Mouse (Mus musculus) neutrophil, adult 5-6 weeks (primary cell): Measurements from ENCODE around the gene Slc7a5. TPM values are rescaled to one million over a fixed set of nuclear protein-coding genes. Genes with fewer than 3 reads are reported as not detected.

ENCODE experiments used
- ATAC-seq: fragments of 151-379, 151-347 bp; 2 replicates; pipeline ENCODE4 v1.8.0; 2017; ENCODE audit warnings: mild to moderate bottlenecking, moderate TSS enrichment; ENCODE audit not compliant: insufficient number of reproducible peaks, poor library complexity, low FRiP score, severe bottlenecking; ENCODE audit errors: extremely low read depth
- total RNA-seq: library from RNA; stranded (forward); fragments of 200-1000 nt; gene quantifications from 2 replicates; pipeline ENCODE4 v1.2.3, GENCODE M21; 2017

Slc7a5 gene
- total RNA-seq, 1 experiment from 2014 or later: 4.5 TPM

DNA sequence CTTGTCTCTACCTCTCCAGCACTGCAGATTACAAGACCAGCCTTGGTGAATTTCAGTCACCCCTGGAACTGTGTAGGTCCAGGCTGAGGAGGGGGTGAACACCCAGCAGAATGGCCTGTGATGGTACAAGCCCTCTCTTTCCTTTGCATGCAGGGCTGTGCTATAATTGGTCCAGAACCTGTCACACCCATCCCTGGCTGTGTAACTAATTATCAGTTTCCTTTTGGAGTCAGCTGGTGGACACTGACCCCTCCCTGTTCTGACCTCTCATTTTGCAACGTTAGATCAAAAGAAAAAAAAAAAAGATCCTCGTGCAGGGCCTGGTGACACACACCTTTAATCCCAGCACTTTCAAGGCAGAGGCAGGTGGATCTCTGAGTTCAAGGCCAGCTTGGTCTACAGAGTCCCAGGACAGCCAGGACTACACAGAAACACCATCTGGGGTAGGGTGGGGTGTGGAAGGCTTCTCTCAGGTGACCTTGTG is 35.6 kb upstream of the Slc7a5 start:
- no peak for ATAC-seq

DNA sequence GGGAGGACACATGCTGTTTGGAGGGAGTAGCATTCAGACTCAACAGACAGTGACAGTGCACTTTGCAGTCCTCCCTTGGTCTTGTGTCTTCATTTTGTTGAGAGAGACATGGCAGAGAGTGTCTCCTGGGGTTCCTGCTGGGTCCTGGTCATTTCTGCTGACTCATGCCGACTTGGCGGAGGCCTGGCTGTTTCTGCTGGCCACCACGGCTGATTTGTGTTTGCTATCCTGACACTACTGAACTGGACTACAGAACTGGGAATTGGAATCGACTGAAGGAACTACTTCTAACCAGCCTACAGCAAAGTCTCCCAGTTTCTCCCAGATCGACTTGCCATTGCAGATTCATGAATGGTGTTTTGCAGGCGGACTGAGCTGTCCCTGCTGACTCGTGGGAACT is 31.2 kb upstream of the Slc7a5 start:
- ATAC-seq: no peak

DNA sequence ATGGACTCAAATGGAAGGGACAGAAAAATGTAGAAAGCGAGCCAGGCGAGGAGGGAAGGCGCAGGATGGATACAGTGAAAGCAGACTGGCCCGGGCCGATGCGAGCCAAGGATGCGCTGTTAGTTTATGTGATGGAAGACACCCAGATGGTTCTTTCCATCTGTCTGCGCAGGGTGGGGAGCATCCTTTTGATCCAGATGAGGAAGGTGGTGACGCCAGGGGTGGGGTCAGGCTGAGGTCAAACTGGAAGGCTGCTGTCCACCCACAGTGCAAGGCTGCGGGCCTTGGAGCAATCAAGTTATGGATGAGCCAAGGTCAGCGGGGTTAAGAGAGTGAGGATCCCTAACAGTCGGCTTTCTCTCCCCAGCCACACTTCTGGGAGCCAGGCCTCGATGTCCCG is 28.9 kb upstream of the Slc7a5 start:
- ATAC-seq: no peak

DNA sequence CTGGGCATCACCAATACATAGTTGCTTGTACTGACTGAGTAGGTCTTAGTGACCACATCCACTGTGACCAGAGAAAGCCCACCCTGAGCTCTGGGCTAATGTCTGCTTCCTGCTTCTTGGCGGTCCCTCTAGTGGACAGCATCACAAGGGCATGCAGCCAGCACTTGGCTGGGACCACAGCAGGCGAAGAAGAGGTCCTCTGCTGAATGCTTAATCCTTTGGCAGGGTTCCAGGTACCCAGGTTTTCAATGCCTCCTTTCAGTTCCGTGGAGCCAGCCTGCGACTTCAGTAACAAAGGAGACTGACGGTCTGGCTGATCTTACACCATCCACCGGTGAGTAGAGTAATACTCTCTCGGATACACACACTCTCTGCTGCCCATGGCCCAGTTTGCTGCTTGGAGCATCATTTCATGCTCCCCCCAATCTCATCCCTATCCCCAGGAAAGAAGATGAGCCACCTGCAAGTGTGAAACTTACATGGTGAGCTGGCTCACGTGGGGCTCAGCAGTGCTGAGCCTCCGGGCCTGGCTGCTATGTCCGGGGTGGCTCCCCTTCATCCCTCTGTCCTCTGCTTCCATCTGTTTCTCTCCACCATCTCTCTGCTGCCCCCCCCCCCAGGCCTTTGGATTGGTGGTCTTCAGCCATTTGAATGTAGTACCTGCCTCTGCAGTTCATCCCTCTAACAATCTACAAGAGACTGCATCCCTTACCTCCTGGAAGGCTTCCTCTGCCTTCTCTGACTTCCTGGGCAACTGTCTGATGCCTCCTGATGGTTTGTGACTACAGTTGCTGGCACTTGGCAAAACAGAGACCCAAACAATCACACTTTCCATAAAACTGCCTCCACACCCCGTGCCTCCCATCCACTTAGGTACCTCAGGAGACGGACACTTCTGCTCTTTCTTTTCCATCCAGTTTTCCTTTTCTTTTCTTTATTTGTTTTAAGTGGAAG is 28.1 kb upstream of the Slc7a5 start:
- no peak for ATAC-seq

DNA sequence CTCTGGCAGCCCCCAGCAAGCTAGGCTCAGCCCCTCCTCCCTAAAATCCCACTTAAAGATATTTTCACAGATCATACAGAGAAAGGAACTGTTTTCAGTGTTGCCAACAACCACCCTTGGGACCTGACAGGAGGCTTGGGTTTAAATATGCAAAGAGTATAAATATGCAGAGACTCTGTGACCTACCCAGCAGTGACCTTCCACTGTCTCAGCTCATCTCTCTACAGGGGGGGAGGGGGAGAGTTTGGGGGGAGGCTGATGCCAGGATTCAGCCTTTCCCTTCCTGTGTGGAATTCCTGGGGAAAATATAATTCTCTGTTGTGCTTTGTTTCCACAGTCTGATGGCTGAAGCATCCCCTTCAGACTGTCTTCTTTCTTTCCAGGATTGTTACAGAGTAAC is 27.4 kb upstream of the Slc7a5 start:
- ATAC-seq: no peak

DNA sequence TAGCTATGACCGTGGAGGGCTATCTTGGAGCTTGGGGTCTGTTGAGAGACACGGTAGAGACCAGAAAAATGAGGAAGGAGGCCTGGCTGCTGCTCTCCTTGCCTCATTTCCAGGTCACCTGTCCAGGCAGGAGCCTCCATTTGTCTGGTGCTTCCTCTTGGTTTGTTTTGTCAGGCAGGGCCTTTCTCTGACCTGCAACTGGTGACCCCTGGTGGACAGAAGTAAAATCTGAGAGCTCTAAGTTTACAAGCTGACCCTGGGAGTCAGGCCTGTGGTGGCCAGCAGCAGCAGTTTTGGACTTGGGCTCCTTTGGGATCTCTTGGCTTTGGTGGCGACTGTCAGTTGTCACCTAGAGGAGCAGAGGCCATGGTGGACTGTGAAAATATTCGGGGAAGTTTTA is 27.0 kb upstream of the Slc7a5 start:
- ATAC-seq: peak; percentile 65

DNA sequence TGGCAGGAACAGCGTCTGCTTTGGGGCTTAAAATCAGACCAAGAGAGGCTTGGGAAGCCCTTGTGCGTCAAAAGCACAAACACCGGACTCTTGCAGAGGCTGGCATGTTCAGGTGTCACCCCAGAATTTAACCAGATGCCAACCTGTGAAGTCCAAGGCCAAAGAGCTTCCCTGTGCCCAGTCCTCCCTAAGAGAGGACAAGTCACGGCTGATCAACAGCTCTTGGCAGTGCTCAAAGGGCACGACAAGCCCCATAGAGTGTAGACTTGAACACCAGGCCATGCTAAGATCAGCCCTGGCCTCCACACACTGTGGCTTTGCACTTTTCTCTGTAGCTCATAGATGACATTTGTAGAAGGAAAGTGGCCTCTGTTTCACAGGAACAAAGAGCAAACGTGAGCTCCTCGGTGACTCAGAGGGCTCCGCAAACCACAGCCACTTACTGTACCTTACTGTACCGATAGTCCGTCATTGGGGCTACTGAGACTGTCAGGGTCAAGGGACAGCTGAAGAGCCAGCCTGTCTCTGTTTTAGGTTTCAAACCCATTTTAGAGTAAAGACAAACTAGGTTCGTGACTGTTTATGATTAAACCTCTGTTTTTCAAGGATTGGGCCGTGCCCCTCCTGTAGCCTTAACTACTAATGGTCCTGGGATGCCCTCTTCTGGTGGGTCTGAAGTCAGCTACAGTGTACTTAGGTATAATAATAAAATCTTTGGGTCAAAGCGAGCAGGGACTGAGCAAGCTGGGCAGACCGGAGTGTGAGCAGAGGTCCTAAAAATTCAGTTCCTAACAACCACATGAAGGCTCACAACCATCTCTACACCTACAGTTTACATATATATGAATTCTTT is 25.4 kb upstream of the Slc7a5 start:
- ATAC-seq: no peak

DNA sequence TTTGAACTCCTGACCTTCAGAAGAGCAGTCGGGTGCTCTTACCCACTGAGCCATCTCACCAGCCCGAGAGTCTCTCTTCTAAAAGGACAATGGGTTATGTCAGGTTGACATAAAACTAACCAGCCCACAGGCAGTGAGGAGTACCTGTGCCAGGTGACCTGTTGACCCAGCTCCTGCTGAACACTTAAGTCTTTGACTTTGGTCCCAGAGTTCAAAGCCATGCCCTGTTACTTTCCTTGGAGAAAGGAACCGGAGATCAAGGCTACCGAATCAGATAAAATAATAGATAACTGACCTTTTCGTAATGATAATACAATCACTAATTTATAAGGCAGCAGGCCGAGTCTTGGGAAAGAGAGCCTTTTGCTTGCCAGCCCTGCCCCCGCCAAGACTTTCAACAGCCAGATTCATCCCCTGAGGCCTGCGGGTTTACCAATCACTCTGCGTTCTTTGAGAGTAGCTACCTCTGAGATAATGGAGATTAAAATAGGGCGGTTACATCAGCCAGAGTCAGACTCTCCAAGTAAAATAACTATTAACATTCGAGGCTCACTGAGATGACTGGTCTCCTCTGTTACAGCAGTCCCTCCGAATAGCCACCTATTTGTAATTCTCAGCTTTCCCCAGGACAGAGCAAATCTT is 24.7 kb upstream of the Slc7a5 start:
- ATAC-seq: no peak

DNA sequence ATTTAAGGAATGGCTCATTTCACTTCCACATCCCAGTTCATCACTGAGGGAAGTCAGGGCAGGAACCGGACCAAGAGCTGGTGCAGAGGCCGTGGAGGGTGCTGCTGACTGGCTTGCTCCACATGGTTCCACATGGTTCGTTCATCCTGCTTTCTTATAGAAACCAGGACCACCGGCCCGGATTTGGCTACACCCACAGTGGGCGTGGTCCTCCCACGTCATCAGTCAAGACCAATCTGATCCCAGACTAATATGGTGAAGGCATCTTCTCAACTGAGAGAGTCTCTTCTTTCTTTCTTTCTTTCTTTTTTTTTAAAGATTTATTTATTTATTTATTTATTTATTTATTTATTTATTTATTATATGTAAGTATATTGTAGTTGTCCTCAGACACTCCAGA is 24.1 kb upstream of the Slc7a5 start:
- ATAC-seq: no peak

DNA sequence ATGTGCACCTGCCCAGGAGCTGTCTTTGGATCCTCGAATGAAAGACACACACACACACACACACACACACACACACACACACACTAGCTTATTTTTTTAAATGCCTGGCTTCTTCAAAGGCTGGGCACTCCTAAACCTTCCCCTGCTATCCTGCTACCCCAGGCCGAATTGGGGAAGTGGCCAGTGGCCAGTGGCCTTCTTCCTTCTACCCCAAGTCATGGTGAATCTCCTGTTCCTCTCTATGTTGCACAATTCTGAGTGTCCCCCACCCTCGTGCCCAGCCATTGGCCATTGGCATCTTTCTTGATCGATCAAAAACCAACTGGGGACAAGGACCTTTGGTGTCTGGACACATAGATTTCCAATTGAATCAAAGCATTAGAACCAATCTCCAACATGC is 22.6 kb upstream of the Slc7a5 start:
- ATAC-seq: no peak

DNA sequence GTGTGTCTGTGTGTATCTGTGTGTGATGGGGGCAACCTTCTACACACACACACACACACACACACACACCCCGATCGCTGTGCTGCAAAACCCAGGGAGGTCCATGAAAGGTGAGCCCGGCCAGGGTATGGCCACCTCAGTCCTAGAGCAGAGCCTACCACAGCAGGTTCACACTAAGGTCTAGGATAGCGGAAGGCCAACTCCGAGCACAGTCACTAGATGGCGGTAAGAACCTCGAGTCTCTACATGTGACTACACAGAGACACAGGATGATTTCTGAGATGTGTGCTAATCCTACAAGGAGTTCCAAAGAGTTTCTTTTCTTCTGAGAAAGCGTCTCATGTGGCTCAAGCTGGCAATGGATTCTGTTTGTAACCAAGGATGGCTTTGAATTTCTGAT is 19.8 kb upstream of the Slc7a5 start:
- ATAC-seq: peak; percentile 57; the same call in 1 of the 2 replicates

DNA sequence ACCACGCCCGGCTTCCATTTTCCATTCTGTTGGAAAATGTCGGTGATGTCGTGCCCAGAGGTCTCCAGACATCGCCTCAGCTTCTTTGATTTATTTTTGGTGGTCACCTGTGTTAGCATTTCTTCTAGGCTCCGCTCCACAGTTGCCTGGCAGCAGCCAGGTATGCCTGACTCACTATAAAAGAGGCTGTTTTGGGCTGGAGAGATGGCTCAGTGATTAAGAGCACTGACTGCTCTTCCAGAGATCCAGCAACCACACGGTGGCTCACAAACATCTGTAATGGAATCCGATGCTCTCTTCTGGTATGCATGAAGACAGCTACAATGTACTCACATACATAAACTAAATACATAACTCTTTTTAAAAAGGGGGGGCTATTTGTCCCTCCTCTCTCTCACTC is 18.8 kb upstream of the Slc7a5 start:
- no peak for ATAC-seq

DNA sequence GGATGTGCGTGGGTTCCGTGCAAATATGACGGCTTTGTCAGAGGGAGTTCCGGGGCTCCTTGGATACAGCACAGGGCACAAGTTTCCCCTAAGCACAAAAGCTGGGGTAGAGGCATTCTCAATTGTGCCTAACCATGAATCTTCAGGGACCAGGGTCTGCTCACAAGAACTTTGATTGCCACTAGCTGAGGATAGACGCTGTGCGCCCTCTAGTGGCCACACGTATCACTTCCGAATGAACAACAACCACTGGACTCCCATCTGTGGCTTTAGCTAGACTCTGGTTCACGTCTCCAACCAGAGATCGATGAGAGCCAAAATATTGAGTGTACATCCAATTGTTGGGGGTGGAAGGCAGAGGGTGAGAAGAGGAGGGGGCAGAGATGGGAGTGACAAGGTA is 18.1 kb upstream of the Slc7a5 start:
- ATAC-seq: peak; percentile 63; the same call in 1 of the 2 replicates

DNA sequence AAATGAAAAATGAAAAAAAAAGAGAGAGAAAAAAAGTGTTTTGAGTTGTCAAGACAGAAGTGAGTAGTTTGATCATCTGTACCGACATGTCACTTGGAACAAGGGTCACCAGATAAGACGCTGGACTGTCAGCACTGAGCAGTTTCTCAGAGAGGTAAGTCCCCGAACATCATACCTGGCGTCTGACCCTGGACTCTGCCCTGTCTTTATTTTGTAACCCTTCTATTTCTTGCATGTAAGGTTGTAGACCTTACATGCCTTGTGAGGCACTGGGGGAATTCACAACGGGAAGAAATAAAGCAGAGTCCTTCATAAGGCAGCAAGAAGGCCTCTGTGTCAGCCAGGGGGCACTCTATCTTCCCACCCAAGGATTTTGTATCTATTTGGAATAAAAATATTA is 17.2 kb upstream of the Slc7a5 start:
- ATAC-seq: no peak

DNA sequence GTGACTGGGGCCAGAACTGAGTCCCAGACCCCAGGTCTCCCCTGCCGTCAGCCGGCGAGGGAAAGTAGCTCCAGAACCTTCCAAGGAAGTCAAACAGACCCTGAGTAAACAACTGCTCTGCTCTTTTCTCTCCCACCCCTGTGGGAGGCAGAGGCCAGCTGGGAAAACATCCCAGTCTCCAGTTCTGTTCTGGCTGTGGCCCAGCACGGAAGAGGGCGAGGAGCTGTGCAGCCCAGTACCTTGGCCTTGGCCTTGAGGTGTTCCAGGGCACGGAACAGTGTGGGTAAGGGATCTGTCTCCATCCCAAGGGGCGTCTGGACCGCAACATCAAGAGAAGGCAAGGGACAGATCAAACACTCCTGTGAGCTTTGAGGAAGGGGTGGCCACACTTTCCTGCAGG is 14.6 kb upstream of the Slc7a5 start:
- ATAC-seq: no peak

DNA sequence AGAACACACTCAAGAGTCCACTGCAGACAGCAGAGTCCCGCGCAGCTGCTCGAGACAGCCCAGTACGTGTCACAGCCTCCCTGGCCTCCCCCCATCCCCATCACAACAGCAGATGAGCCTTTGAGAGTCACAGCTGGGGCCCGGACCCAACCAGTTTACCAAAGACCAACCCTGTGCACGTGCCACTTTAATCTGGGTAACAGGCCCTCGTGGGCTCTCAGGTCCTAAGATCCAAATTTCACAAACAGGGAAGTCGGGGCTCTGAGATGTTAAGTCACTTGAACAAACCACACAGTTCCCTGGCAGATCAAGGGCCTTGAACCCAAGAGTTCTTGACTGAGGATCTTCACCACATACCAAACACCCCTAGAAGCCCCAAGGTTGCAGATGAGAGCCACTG is 14.1 kb upstream of the Slc7a5 start:
- no peak for ATAC-seq

DNA sequence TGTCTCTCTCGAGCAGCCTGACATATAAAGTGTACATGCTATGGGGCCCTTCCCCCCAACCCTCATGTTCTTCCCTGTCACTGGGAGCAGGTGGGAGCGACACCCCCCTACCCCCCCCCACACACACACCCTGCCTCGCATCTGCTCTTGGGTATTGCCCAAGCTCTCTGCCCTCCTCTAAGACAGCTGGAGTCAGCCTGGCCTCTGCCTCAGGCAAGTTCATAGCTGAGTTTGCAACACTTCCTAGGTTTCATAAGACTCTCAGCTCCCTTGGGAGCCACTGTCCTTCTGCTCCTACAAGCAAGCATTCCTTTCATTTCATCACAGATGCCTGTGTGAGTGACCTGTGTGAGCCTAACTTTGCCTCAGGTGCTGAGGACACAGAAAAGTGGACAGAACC is 12.2 kb upstream of the Slc7a5 start:
- ATAC-seq: no peak

DNA sequence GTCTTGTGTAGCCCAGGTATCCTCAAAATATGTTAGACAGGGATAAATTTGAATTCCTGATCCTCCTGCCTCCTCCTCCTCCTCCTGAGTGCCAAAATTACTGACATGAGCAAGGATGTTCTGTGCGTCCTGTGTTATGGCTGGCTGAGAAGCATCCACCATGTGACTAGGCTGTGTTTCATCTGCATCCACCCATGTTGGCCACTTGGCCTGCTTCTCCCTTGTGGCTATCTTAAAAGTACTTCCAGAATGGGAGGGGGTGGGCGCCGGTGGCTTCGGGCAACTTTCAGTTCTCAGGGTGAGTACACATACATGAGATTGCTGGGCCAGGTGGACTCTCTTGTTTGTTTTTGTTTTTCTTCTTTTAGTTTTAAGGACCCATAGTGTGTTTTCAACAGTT is 11.7 kb upstream of the Slc7a5 start:
- no peak for ATAC-seq

DNA sequence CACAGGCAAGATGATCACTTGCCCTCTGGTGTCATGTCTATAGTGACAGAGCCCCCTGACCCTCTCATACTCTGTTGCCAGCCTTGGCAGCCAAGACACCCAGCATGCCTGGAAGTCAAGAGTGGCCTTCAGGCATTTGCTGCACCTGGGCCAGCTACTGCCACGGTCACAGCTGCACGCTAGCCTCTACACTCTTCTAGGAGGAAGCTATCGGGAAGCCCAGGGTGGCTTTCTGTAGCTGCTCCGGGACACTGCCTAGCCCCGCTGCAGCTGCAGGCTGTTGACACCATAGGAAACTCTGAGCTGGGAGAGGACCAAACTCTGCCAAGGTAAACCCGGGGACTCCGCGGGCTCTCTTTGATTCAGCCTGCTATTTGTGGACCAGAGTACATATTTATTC is 5.9 kb upstream of the Slc7a5 start:
- no peak for ATAC-seq
